Mouse (Mus musculus) ES-Bruce4 (cell line): ENCODE measurements around the gene Gm9732.
"Not testable (repeated sequence)": the region's sequence is repeated elsewhere in the genome, so short reads cannot be mapped to it uniquely, and the experiment has no call there.

ENCODE experiments used
- CTCF ChIP-seq: IDR thresholded peaks from one replicate; pipeline ENCODE4 v1.8.1; 2011; ENCODE audit warnings: low read depth, low read length
- POLR2A ChIP-seq: IDR thresholded peaks from one replicate; pipeline ENCODE4 v1.8.1; 2011; ENCODE audit warnings: low read length; ENCODE audit not compliant: insufficient read depth

DNA sequence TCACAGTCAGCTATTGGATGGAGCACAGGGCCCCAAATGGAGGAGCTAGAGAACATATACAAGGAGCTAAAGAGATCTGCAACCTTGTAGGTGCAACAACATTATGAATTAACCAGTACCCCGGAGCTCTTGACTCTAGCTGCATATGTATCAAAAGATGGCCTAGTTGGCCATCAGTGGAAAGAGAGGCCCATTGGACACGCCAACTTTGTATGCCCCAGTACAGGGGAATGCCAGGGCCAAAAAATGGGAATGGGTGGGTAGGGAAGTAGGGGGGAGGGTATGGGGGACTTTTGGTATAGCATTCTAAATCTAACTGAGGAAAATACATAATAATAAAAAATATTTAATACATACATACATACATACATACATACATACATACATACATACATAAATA lies 78.1 kb downstream of the Gm9732 start:
- TF ChIP-seq CTCF, POLR2A: not testable (repeated sequence)
